Mouse (Mus musculus): ENCODE measurements around the gene Clic3. TPM values are rescaled to one million over a fixed set of nuclear protein-coding genes. Genes with fewer than 3 reads are reported as not detected.

Clic3 gene
- polyA plus RNA-seq, 1 experiment from 2014 or later = 20.0 TPM

DNA sequence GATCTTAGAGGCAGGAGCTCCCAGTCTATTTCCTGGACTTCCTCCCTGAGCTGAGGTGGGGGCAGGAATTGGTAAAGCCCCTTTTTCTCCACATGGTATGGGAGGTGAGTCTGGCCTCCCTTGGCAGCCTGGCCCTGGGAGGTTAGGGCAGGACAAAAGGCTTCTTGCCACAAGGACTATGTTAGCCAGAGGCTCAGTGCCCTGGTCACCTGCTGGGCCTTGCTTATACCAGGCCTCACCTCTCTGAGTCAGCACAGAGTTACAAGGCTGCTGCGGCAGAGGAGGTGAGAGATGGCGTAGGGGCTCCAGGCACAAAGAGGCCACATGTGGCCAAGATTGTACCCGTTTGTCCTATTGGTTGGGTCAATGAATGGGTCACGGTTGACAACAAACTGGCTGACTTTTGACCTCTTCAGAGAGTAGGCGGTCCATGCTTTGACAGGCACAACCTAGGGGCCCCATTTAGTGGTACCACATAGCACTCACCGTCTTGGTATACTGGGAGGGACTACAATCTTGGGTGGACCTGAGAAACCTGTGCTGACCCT lies 25.3 kb upstream of the Clic3 start:
- no peak for ATAC-seq (ENCODE audit: insufficient read depth)
- TF ChIP-seq CTCF (IDR thresholded peaks at IDR 0.05; ENCODE audit: low read depth) = no peak
- 74% methylated on average over 6 of the region's 6 CpGs for WGBS

DNA sequence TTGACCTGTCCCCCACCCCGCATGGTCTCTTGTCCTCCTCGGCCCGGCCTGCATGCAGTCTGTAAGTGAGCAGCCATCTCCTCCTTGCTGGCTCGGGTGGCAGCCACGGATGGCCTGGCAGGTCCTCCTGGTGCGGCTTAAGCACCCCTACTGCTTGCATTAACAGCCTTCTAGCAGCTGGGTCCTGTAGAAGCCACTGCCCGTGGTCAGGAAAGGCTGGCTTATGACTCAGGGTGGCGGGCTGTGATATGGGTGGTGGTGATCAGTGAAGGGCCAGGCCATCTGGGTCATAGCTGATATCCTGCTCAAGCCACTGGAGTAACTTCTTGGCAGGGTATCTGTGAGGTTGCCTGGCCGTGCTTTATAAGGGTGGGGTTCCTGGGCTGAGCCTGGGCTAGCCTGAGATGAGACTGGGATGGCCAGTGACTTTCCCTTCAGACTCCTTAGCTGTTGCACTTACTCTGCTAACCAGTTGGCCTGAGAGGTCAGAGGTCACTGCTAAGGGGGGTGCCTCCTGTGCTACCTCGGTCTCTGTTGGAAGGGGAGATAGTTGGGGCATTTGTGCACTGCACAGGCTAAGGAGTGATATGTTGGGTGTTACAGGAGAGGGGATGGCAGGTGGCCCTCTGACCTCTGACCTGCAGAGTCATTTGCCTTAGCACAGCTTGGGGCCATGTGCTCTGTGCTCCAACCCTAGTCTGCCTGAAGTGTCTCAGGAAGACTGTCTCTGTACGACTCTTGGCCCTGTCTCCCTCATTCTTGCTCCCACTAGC lies 24.1 kb upstream of the Clic3 start:
- ATAC-seq (ENCODE audit: insufficient read depth) = no peak
- TF ChIP-seq CTCF (IDR thresholded peaks at IDR 0.05; ENCODE audit: low read depth) = no peak
- Histone ChIP-seq H3K27me3 (ENCODE audit: insufficient read depth, low read length) (peaks cover 16% of the 10 kb centered on the region), H3K4me3 (ENCODE audit: low read depth, low read length) (no peak overlapping the region), H3K9me3 (ENCODE audit: low read depth, low read length) (no peaks in the 10 kb centered on the region), H3K9ac (no peak overlapping the region), H3K36me3 (ENCODE audit: insufficient read depth) (no peaks in the 10 kb centered on the region), H3K4me2 (no peak overlapping the region), H3K4me1 (ENCODE audit: insufficient read depth) (no peaks in the 10 kb centered on the region), H3K27ac (ENCODE audit: low read depth) (no peak overlapping the region)
- DNase-seq = no peak
- 66% methylated on average over 11 of the region's 11 CpGs for WGBS

More for the DNA sequence above, 25.3 kb upstream of the Clic3 start:
- Histone ChIP-seq H3K4me1 (ENCODE audit: insufficient read depth) (no peaks in the 10 kb centered on the region), H3K36me3 (ENCODE audit: insufficient read depth) (no peaks in the 10 kb centered on the region), H3K27me3 (ENCODE audit: insufficient read depth, low read length) (peaks cover 20% of the 10 kb centered on the region), H3K27ac (ENCODE audit: low read depth) (no peak overlapping the region), H3K4me3 (ENCODE audit: low read depth, low read length) (no peak overlapping the region), H3K9ac (no peak overlapping the region), H3K9me3 (ENCODE audit: low read depth, low read length) (no peaks in the 10 kb centered on the region), H3K4me2 (no peak overlapping the region)
- DNase-seq = no peak

DNA sequence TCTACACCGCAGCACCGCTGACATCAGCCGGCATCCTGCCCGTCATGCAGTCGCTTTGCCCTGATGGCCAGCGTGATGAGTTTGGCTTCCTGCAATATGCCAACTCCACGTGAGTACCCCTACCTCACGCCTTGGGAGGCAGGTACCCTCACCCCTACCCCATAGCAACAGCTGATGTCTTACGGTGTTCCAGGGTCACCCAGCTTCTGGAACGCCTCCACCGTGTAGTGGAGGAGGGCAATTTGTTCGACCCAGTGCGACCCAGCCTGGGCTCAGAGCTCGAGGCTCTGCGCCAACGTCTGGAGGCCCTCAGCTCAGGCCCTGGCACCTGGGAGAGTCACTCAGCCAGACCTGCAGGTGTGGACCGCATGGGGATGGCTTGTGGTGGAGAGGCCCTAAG lies 23.5 kb upstream of the Clic3 start:
- Histone ChIP-seq H3K4me1 (ENCODE audit: insufficient read depth) (no peaks in the 10 kb centered on the region), H3K9me3 (ENCODE audit: low read depth, low read length) (no peaks in the 10 kb centered on the region), H3K4me3 (ENCODE audit: low read depth, low read length) (no peak overlapping the region), H3K4me2 (no peak overlapping the region), H3K36me3 (ENCODE audit: insufficient read depth) (no peaks in the 10 kb centered on the region), H3K27ac (ENCODE audit: low read depth) (no peak overlapping the region), H3K27me3 (ENCODE audit: insufficient read depth, low read length) (peaks cover 16% of the 10 kb centered on the region), H3K9ac (no peak overlapping the region)
- no peak for DNase-seq
- no peak for ATAC-seq (ENCODE audit: insufficient read depth)
- WGBS = 84% methylated on average over 17 of the region's 17 CpGs
- TF ChIP-seq CTCF (IDR thresholded peaks at IDR 0.05; ENCODE audit: low read depth) = no peak

DNA sequence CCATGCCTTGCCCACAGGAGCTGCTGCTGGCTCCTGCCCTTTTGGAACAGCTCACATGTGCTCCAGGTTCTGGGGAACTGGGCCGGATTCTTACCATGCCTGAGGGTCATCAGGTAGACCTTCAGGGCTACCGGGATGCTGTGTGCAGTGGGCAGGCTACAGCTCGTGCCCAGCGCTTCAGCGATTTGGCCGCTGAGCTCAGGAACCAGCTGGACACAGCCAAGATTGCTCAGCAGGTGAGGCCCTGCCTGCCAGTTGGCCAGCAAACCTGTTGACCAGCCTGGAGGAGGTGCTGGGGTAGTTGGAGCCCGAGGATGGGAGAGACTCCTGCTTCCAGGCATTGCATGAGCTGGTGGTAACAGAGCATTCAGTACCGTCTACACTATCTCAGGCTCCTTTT lies 22.3 kb upstream of the Clic3 start:
- DNase-seq = no peak
- Histone ChIP-seq H3K36me3 (ENCODE audit: insufficient read depth) (no peaks in the 10 kb centered on the region), H3K4me1 (ENCODE audit: insufficient read depth) (no peaks in the 10 kb centered on the region), H3K9me3 (ENCODE audit: low read depth, low read length) (no peaks in the 10 kb centered on the region), H3K4me2 (no peak overlapping the region), H3K27ac (ENCODE audit: low read depth) (no peak overlapping the region), H3K27me3 (ENCODE audit: insufficient read depth, low read length) (peaks cover 10% of the 10 kb centered on the region), H3K4me3 (ENCODE audit: low read depth, low read length) (no peak overlapping the region), H3K9ac (no peak overlapping the region)
- ATAC-seq (ENCODE audit: insufficient read depth) = no peak
- 81% methylated on average over 8 of the region's 8 CpGs for WGBS
- TF ChIP-seq CTCF (IDR thresholded peaks at IDR 0.05; ENCODE audit: low read depth) = no peak

DNA sequence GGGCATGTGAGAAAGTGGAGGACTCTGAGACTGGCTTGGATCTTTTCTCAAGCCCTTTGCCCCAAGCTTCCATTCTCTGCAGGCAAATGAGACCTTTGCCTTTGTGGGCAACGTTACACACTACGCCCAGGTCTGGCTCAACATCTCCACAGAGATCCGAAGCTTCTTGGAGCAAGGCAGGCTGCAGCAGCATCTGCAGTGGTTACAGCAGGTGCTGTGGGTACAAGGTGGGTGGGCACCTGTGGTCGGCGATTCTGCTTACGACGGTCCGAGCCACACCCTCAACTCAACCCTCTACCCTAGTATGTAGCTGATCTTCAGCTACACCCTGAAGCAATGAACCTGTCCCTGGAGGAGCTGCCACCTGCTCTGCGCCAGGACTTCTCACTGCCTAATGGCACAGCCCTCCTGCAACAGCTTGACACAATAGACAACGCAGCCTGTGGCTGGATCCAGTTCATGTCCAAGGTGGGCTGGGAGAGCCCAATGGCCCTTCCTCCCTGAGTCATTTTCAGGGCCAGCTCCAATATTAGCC lies 20.3 kb upstream of the Clic3 start:
- Histone ChIP-seq H3K4me1 (ENCODE audit: insufficient read depth) (no peaks in the 10 kb centered on the region), H3K27ac (ENCODE audit: low read depth) (no peak overlapping the region), H3K27me3 (ENCODE audit: insufficient read depth, low read length) (no peaks in the 10 kb centered on the region), H3K4me2 (no peak overlapping the region), H3K36me3 (ENCODE audit: insufficient read depth) (no peaks in the 10 kb centered on the region), H3K4me3 (ENCODE audit: low read depth, low read length) (no peak overlapping the region), H3K9me3 (ENCODE audit: low read depth, low read length) (no peaks in the 10 kb centered on the region), H3K9ac (no peak overlapping the region)
- no peak for TF ChIP-seq CTCF (IDR thresholded peaks at IDR 0.05; ENCODE audit: low read depth)
- ATAC-seq (ENCODE audit: insufficient read depth) (no peak), DNase-seq (no peak)
- 92% methylated on average over 10 of the region's 10 CpGs for WGBS

DNA sequence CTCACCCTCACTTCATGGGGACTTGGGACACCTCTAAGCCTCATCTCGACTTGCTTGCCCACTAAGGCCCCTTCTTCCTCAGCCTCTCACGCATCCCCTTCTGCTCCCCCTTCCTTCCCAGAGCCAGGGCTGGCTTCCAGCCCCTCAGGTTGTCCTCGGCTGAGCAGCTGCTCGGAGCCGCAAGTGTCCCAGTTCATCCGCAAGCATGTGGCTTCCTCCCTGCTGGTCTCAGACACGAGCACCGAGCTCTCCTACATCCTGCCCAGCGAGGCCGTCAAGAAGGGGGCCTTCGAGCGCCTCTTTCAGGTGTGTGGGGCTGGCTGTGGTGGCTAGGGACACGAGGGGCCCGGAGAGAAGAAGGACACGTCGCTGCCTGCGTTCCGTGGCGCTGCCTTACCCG lies 15.6 kb upstream of the Clic3 start:
- WGBS = 80% methylated on average over 20 of the region's 20 CpGs
- H3K4me3 ChIP-seq (ENCODE audit: low read depth, low read length) = no peak overlapping the region
- no peaks in the 10 kb centered on the region for H3K36me3 ChIP-seq (ENCODE audit: insufficient read depth)
- ATAC-seq (ENCODE audit: insufficient read depth) (no peak), DNase-seq (no peak)
- no peak overlapping the region for H3K4me2 ChIP-seq
- H3K27ac ChIP-seq (ENCODE audit: low read depth) = no peak overlapping the region
- no peak for TF ChIP-seq CTCF (IDR thresholded peaks at IDR 0.05; ENCODE audit: low read depth)
- no peaks in the 10 kb centered on the region for H3K4me1 ChIP-seq (ENCODE audit: insufficient read depth)
- no peaks in the 10 kb centered on the region for H3K27me3 ChIP-seq (ENCODE audit: insufficient read depth, low read length)
- H3K9ac ChIP-seq = no peak overlapping the region
- no peaks in the 10 kb centered on the region for H3K9me3 ChIP-seq (ENCODE audit: low read depth, low read length)

DNA sequence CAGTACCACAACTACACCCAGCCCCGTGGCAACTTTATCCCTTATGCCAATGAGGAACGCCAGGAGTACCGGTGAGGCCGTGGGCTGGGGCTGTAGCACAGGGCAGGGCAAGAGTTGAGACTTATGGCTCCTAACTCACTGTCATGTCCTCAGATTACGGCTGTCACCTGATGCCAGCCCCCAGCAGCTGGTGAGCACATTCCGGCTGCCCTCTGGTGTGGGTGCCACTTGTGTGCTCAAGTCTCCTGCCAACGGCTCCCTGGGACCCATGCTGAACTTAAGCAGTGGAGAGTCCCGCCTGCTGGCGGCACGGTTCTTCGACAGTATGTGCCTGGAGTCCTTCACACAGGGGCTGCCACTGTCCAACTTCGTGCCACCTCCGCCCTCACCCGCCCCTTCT lies 14.0 kb upstream of the Clic3 start:
- whole genome bisulfite sequencing = 86% methylated on average over 14 of the region's 14 CpGs
- H3K27me3 ChIP-seq (ENCODE audit: insufficient read depth, low read length) = no peaks in the 10 kb centered on the region
- no peak for DNase-seq
- TF ChIP-seq CTCF (IDR thresholded peaks at IDR 0.05; ENCODE audit: low read depth) = no peak
- no peak for ATAC-seq (ENCODE audit: insufficient read depth)
- H3K9ac ChIP-seq = no peak overlapping the region
- H3K36me3 ChIP-seq (ENCODE audit: insufficient read depth) = no peaks in the 10 kb centered on the region
- no peaks in the 10 kb centered on the region for H3K4me1 ChIP-seq (ENCODE audit: insufficient read depth)
- no peak overlapping the region for H3K4me3 ChIP-seq (ENCODE audit: low read depth, low read length)
- H3K4me2 ChIP-seq = no peak overlapping the region
- no peak overlapping the region for H3K27ac ChIP-seq (ENCODE audit: low read depth)
- no peaks in the 10 kb centered on the region for H3K9me3 ChIP-seq (ENCODE audit: low read depth, low read length)

Measured in lung, embryonic 14.5 days (tissue).